Comparison of ENCODE assay signal across 9 mouse cellular contexts in genomic region chr2:29802827-29803201, GRCm38 (mm10). TPM values are rescaled to one million over a fixed set of nuclear protein-coding genes. Genes with fewer than 3 reads are reported as not detected.
DNase-seq lines count a peak whose midpoint lies in the region; ATAC-seq and TF ChIP-seq lines count a peak whose summit lies in the region.
"Had no signal": no experiment of that assay in that cellular context is flagged by ENCODE, and none has a peak within 500 bp of the region (broad histone marks: within the 10 kb centered on the region; RNA-seq: fewer than 3 reads in every experiment).

No protein-coding gene starts in this region.

- TF ChIP-seq EP300 in CH12.LX (IDR thresholded peaks at IDR 0.05; ENCODE audit: low read length), result no peak
- no peak for TF ChIP-seq EP300 in liver, embryonic 14.5 days (IDR thresholded peaks at IDR 0.05; ENCODE audit: low read depth)

- TF ChIP-seq POLR2A in CH12.LX (IDR thresholded peaks at IDR 0.05; ENCODE audit: low read depth, low read length), result no peak

- peak overlapping the region; percentile 82 for H3K27ac ChIP-seq in heart, embryonic 10.5 days
- H3K27ac ChIP-seq in CH12.LX (ENCODE audit: insufficient read depth, low read depth), result no peak overlapping the region
- H3K27ac ChIP-seq in forebrain, embryonic 12.5 days, result peak overlapping the region; percentile 92
- no peak overlapping the region for H3K27ac ChIP-seq in liver, embryonic 14.5 days

- peak overlapping the region; percentile 84 for H3K4me2 ChIP-seq in CH12.LX (ENCODE audit: insufficient read depth, low read depth, poor library complexity, severe bottlenecking)
- peak overlapping the region; percentile 79 for H3K4me2 ChIP-seq in forebrain, embryonic 12.5 days
- H3K4me2 ChIP-seq in liver, embryonic 14.5 days (ENCODE audit: low read depth), result peak overlapping the region; percentile 88

- H3K4me3 ChIP-seq in heart, embryonic 10.5 days, result peak overlapping the region; percentile 84
- H3K4me3 ChIP-seq in CH12.LX (replicated peaks in 1 of 3; ENCODE audit: low read depth in 2 of 3, low read length in 2 of 3, poor library complexity in 1 of 3), result peak overlapping the region; percentile 60 to 79 (median 65)
- peak overlapping the region; percentile 85 for H3K4me3 ChIP-seq in forebrain, embryonic 12.5 days (replicated peaks)
- H3K4me3 ChIP-seq in liver, embryonic 14.5 days (ENCODE audit: insufficient read depth in 1 of 2, low read depth in 2 of 2, low read length in 2 of 2), result peak overlapping the region; percentile 61 to 63

- H3K9me3 ChIP-seq in heart, embryonic 10.5 days, result no peaks in the 10 kb centered on the region
- H3K9me3 ChIP-seq in CH12.LX (replicated peaks; ENCODE audit: low read length), result no peaks in the 10 kb centered on the region
- no peaks in the 10 kb centered on the region for H3K9me3 ChIP-seq in forebrain, embryonic 12.5 days
- no peaks in the 10 kb centered on the region for H3K9me3 ChIP-seq in liver, embryonic 14.5 days (ENCODE audit: control insufficient read depth, low read length)

- in situ Hi-C loops in CH12.LX (cut with MboI; ENCODE audit: low pct_ligation_motif_present, low pct_unique_long_range_greater_than_20kb, low sequenced_read_pairs), result no loop called here

- H3K79me2 ChIP-seq in CH12.LX (replicated peaks; ENCODE audit: control insufficient read depth, extremely low read depth, insufficient read depth, poor library complexity, severe bottlenecking), result no peaks in the 10 kb centered on the region

- peaks cover 19% of the 10 kb centered on the region for H3K4me1 ChIP-seq in heart, embryonic 10.5 days
- H3K4me1 ChIP-seq in CH12.LX (ENCODE audit: control insufficient read depth in 1 of 2, insufficient read depth in 2 of 2), result peaks cover 0 to 8% of the 10 kb centered on the region in 2 experiments; a peak in 2 of 4 replicates
- peaks cover 14% of the 10 kb centered on the region for H3K4me1 ChIP-seq in forebrain, embryonic 12.5 days
- peaks cover 0 to 7% of the 10 kb centered on the region in 2 experiments; a peak in 2 of 4 replicates for H3K4me1 ChIP-seq in liver, embryonic 14.5 days (replicated peaks; ENCODE audit: control insufficient read depth in 2 of 2, insufficient read depth in 2 of 2, low read length in 1 of 2)

- no peaks in the 10 kb centered on the region for H3K27me3 ChIP-seq in heart, embryonic 10.5 days (ENCODE audit: insufficient read depth, poor library complexity, severe bottlenecking)
- peaks cover 30% of the 10 kb centered on the region for H3K27me3 ChIP-seq in CH12.LX (replicated peaks)
- peaks cover 13% of the 10 kb centered on the region for H3K27me3 ChIP-seq in forebrain, embryonic 12.5 days
- no peaks in the 10 kb centered on the region; the same call in 1 of the 2 replicates for H3K27me3 ChIP-seq in liver, embryonic 14.5 days (ENCODE audit: control insufficient read depth, insufficient read depth, low read length)

- WGBS in heart, embryonic 10.5 days, result under 1% methylated on average over 38 of the region's 39 CpGs
- under 1% methylated on average over 38 of the region's 39 CpGs for WGBS in forebrain, embryonic 12.5 days
- under 1% methylated on average over 38 of the region's 39 CpGs for WGBS in liver, embryonic 14.5 days (ENCODE audit: insufficient replicate concordance)

- no peak for TF ChIP-seq CTCF in CH12.LX (conservative IDR thresholded peaks at IDR 0.05 in 1 of 2, IDR thresholded peaks at IDR 0.05 in 1 of 2; ENCODE audit: low read depth in 2 of 2, low read length in 2 of 2)
- TF ChIP-seq CTCF in liver, embryonic 14.5 days (IDR thresholded peaks at IDR 0.05; ENCODE audit: low read depth), result no peak

- no peak for TF ChIP-seq RAD21 in CH12.LX (IDR thresholded peaks at IDR 0.05; ENCODE audit: low read depth, low read length)

- no peak for DNase-seq in heart, embryonic 10.5 days (ENCODE audit: low spot score)
- no peak for DNase-seq in heart, adult 11 months
- no peak for DNase-seq in CH12.LX (ENCODE audit: extremely low read depth)
- DNase-seq in liver, embryonic 14.5 days (ENCODE audit: low read depth in 3 of 3, low spot score in 3 of 3), result no peak
- no peak for DNase-seq in yolk sac, embryonic 10.5 days (ENCODE audit: low spot score)
- DNase-seq in ovary, postnatal 10 days (ENCODE audit: low spot score), result no peak
- DNase-seq in spleen, adult 12 weeks (ENCODE audit: low spot score), result no peak

- peaks cover 35% of the 10 kb centered on the region for H3K36me3 ChIP-seq in heart, embryonic 10.5 days
- H3K36me3 ChIP-seq in CH12.LX (replicated peaks in 1 of 2; ENCODE audit: control insufficient read depth in 1 of 2, insufficient read depth in 1 of 2, low read length in 1 of 2), result peaks cover 4 to 17% of the 10 kb centered on the region in 2 experiments
- peaks cover 34% of the 10 kb centered on the region for H3K36me3 ChIP-seq in forebrain, embryonic 12.5 days (replicated peaks)
- no peaks in the 10 kb centered on the region for H3K36me3 ChIP-seq in liver, embryonic 14.5 days (replicated peaks; ENCODE audit: control insufficient read depth, insufficient read depth, low read depth)

- no peak for ATAC-seq in forebrain, embryonic 12.5 days (ENCODE audit: low FRiP score)
- ATAC-seq in liver, embryonic 14.5 days (ENCODE audit: insufficient read depth), result no peak

- dilution Hi-C loops in CH12.LX (cut with MboI; ENCODE audit: extremely low pct_ligation_motif_present, extremely low pct_unique_long_range_greater_than_20kb, low sequenced_read_pairs), result no loop called here

- peak overlapping the region; percentile 65 for H3K9ac ChIP-seq in CH12.LX (ENCODE audit: insufficient read depth, low read depth)
- H3K9ac ChIP-seq in forebrain, embryonic 12.5 days, result peak overlapping the region; percentile 93
- H3K9ac ChIP-seq in liver, embryonic 14.5 days (replicated peaks), result peak overlapping the region; percentile 68

TF ChIP-seq in CH12.LX, 34 proteins besides CTCF, POLR2A, EP300 and RAD21:
- peak; percentile 9; the same call in 1 of the 2 replicates for TF ChIP-seq ZMIZ1 (IDR thresholded peaks at IDR 0.05; ENCODE audit: low read depth, low read length)
- TF ChIP-seq MYC (IDR thresholded peaks at IDR 0.05; ENCODE audit: low read depth, low read length), result no peak

RNA-seq across cellular contexts. Expression of gene Slc27a4, which starts 0.4 kb away (rescaled TPM):
- polyA plus RNA-seq in heart, embryonic 10.5 days (2016; fragmentation: Nextera tagmentation; extraction: Ambion mirVana), result 8.4 and 9.5 TPM in 2 replicates
- total RNA-seq in CH12.LX (2012; rRNA removed) (8.9 and 11.3 TPM in 2 replicates), CH12.LX (2014; rRNA removed) (3.6 and 4.8 TPM in 2 replicates)
- 4.7 and 4.9 TPM in 2 replicates for polyA plus RNA-seq in CH12.LX (2012; ENCODE audit: insufficient read length, low read depth)
- polyA plus RNA-seq in forebrain, embryonic 12.5 days (2016; fragmentation: Nextera tagmentation; extraction: Ambion mirVana), result 16.5 and 19.4 TPM in 2 replicates
- polyA plus RNA-seq in liver, embryonic 14.5 days (2012; rRNA removed), result 2.3 and 2.5 TPM in 2 replicates
- polyA plus RNA-seq in liver, embryonic 14.5 days (2014; fragmentation: Nextera tagmentation; extraction: Ambion mirVana), result 1.5 and 1.9 TPM in 2 replicates

RNA-seq across cellular contexts. Expression of gene Trub2, which starts 14.5 kb away (rescaled TPM):
- 33.5 and 43.1 TPM in 2 replicates for polyA plus RNA-seq in heart, embryonic 10.5 days (2016; fragmentation: Nextera tagmentation; extraction: Ambion mirVana)
- total RNA-seq in CH12.LX (2012; rRNA removed) (32.6 and 40.4 TPM in 2 replicates), CH12.LX (2014; rRNA removed) (39.0 and 41.5 TPM in 2 replicates)
- 41.4 and 58.4 TPM in 2 replicates for polyA plus RNA-seq in CH12.LX (2012; ENCODE audit: insufficient read length, low read depth)
- polyA plus RNA-seq in forebrain, embryonic 12.5 days (2016; fragmentation: Nextera tagmentation; extraction: Ambion mirVana), result 40.0 and 42.5 TPM in 2 replicates
- 11.2 and 15.1 TPM in 2 replicates for polyA plus RNA-seq in liver, embryonic 14.5 days (2012; rRNA removed)
- polyA plus RNA-seq in liver, embryonic 14.5 days (2014; fragmentation: Nextera tagmentation; extraction: Ambion mirVana), result 9.3 and 11.8 TPM in 2 replicates

RNA-seq across cellular contexts. Expression of gene Coq4, which starts 15.5 kb away (rescaled TPM):
- 34.6 and 34.8 TPM in 2 replicates for polyA plus RNA-seq in heart, embryonic 10.5 days (2016; fragmentation: Nextera tagmentation; extraction: Ambion mirVana)
- 25.2 and 29.3 TPM in 2 replicates for total RNA-seq in CH12.LX (2012; rRNA removed)
- total RNA-seq in CH12.LX (2014; rRNA removed), result 21.5 and 40.9 TPM in 2 replicates
- polyA plus RNA-seq in CH12.LX (2012; ENCODE audit: insufficient read length, low read depth), result 19.1 and 21.3 TPM in 2 replicates
- 26.6 and 29.6 TPM in 2 replicates for polyA plus RNA-seq in forebrain, embryonic 12.5 days (2016; fragmentation: Nextera tagmentation; extraction: Ambion mirVana)
- polyA plus RNA-seq in liver, embryonic 14.5 days (2012; rRNA removed), result 8.4 and 10.0 TPM in 2 replicates
- polyA plus RNA-seq in liver, embryonic 14.5 days (2014; fragmentation: Nextera tagmentation; extraction: Ambion mirVana), result 11.6 and 13.4 TPM in 2 replicates

RNA-seq across cellular contexts. Expression of gene Urm1, which starts 17.1 kb away (rescaled TPM):
- 18.4 and 19.1 TPM in 2 replicates for polyA plus RNA-seq in heart, embryonic 10.5 days (2016; fragmentation: Nextera tagmentation; extraction: Ambion mirVana)
- 31.9 and 33.8 TPM in 2 replicates for total RNA-seq in CH12.LX (2012; rRNA removed)
- total RNA-seq in CH12.LX (2014; rRNA removed), result 29.2 and 30.6 TPM in 2 replicates
- 25.6 and 37.1 TPM in 2 replicates for polyA plus RNA-seq in CH12.LX (2012; ENCODE audit: insufficient read length, low read depth)
- polyA plus RNA-seq in forebrain, embryonic 12.5 days (2016; fragmentation: Nextera tagmentation; extraction: Ambion mirVana), result 13.6 and 14.9 TPM in 2 replicates
- 14.5 and 17.7 TPM in 2 replicates for polyA plus RNA-seq in liver, embryonic 14.5 days (2012; rRNA removed)
- 7.4 and 8.4 TPM in 2 replicates for polyA plus RNA-seq in liver, embryonic 14.5 days (2014; fragmentation: Nextera tagmentation; extraction: Ambion mirVana)

RNA-seq across cellular contexts. Expression of gene Gm13547, which starts 43.7 kb away (rescaled TPM):
- not detected in 2 replicates for polyA plus RNA-seq in heart, embryonic 10.5 days (2016; fragmentation: Nextera tagmentation; extraction: Ambion mirVana)
- total RNA-seq in CH12.LX (2012; rRNA removed) (not detected in 2 replicates), CH12.LX (2014; rRNA removed) (not detected in 2 replicates)
- 0.60 TPM in 1 of 2 replicates, not detected in the other for polyA plus RNA-seq in CH12.LX (2012; ENCODE audit: insufficient read length, low read depth)
- polyA plus RNA-seq in forebrain, embryonic 12.5 days (2016; fragmentation: Nextera tagmentation; extraction: Ambion mirVana), result 0.35 TPM in 1 of 2 replicates, not detected in the other
- not detected in 2 replicates for polyA plus RNA-seq in liver, embryonic 14.5 days (2012; rRNA removed)
- not detected in 2 replicates for polyA plus RNA-seq in liver, embryonic 14.5 days (2014; fragmentation: Nextera tagmentation; extraction: Ambion mirVana)
- total RNA-seq: layer of hippocampus, postnatal 10 days had no signal

Comparison
In these comparisons a context has a peak if more than half of its experiments do, and no peak if none do; other contexts are left out.
1. H3K27ac ChIP-seq: peak in heart, embryonic 10.5 days (single experiment) and forebrain, embryonic 12.5 days (single experiment); none in CH12.LX (single experiment) and liver, embryonic 14.5 days (single experiment).
2. Peak in every context shown above with its lines, with median percentiles within 50 percentile points of each other: H3K4me3 ChIP-seq, H3K4me2 ChIP-seq and H3K9ac ChIP-seq.